Mouse (Mus musculus) left cerebral cortex, postnatal 10 days (tissue): ENCODE measurements around the gene Olfr221. TPM values are rescaled to one million over a fixed set of nuclear protein-coding genes. Genes with fewer than 3 reads are reported as not detected.
A peak's percentile ranks its signal among the peaks of the same experiment; 100 is the strongest.

Experiments
- DNase-seq, 2 experiments: peaks; one replicate each; pipeline ENCODE4 v3.0.0; 2021 to 2022; ENCODE audit warnings: low spot score in 2 of 2, mixed read lengths in 1 of 2; ENCODE audit errors: extremely low spot score in 1 of 2
- intact Hi-C: fragments of 180-260 bp; cut with DNase I; formaldehyde crosslinking; loops from one replicate; pipeline ENCODE4 v1.15.1; 2025
- total RNA-seq, 2 experiments: library from RNA; stranded (reverse); gene quantifications; 2 replicates each; pipeline ENCODE4 v1.2.3; 2021

The Olfr221 gene
- total RNA-seq, 2 experiments from 2014 or later, result not detected

GRCm38 (mm10) chr14:52020486-52021137 is 21.6 kb downstream of the Olfr221 start, which contains the start of gene Zfp219:
Gene Zfp219, minus strand, starts transcription at chr14:52020733.
- intact Hi-C loops, result loop anchor here (5.0 kb wide), 2 partner anchors 113 to 138 kb away; partner anchors contain the start of gene Mettl17
- DNase-seq, result peak in 1 of 2 experiments; percentile 84

DNA sequence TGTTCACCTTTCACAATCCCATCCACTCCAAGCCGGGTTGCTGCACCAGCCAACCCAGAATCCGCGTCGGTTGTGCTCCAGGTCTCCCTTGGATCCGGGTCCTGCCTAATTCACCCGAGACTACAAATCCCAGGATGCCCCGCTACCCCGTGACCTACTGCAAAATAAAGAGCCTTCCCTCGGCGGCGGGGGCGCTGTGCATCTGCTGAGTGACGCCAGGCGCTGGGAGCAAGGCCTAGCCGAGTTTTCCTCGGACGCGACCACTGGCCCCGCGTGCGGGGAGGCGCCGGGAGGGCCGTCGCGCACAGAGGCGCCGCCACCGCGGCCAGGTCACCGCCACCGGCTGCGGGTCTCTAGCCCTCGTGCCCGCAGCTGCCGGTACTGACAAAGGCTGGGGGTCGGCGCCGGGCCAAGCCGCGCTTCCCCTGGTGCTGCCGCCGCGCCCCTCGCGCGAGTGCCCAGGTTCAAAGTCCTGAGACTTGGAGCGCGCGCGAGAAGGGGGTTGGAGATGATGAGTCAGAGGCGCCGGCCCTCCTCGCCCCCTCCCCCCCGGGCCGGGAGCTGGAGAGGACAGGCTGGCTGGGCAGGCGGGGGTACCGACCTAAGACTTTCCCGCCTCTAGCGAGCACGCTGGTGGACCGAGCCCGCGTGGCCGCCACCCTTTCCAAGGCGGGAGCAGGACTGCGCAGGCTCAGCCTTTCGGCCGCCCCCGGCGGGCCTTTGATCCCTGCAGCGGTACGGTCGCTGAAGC is 22.5 kb downstream of the Olfr221 start:
- intact Hi-C loops, result loop anchor here (5.0 kb wide), 2 partner anchors 112 to 137 kb away; partner anchors contain the start of gene Mettl17

GRCm38 (mm10) chr14:52019051-52019589 is 23.1 kb downstream of the Olfr221 start:
- no peak for DNase-seq
- intact Hi-C loops, result no loop called here

More for the DNA sequence above, 22.5 kb downstream of the Olfr221 start:
- peak; percentile 98 to 99 for DNase-seq

GRCm38 (mm10) chr14:52018248-52019050 is 23.8 kb downstream of the Olfr221 start:
- intact Hi-C loops, result no loop called here
- DNase-seq, result peak in 1 of 2 experiments; percentile 33

DNA sequence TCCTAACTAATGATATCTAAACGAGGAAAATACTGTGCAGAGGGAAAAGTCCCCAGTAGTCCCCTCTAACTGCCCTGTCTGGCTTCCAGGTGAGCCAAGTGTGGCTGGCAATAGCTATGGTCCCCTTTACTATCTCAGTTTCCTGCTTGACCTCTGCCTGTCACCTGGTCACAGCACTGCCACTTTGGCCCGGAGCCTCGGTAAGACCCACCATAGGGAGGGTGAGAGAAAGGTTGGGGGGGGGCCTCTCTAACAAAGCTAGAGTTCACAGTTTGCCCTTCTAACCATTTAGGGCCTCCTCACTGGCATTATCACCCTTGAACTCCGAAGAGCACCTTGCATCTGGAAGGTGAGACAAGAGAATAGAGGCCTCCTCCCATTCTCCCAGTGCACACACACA is 24.6 kb downstream of the Olfr221 start:
- intact Hi-C loops, result no loop called here

DNA sequence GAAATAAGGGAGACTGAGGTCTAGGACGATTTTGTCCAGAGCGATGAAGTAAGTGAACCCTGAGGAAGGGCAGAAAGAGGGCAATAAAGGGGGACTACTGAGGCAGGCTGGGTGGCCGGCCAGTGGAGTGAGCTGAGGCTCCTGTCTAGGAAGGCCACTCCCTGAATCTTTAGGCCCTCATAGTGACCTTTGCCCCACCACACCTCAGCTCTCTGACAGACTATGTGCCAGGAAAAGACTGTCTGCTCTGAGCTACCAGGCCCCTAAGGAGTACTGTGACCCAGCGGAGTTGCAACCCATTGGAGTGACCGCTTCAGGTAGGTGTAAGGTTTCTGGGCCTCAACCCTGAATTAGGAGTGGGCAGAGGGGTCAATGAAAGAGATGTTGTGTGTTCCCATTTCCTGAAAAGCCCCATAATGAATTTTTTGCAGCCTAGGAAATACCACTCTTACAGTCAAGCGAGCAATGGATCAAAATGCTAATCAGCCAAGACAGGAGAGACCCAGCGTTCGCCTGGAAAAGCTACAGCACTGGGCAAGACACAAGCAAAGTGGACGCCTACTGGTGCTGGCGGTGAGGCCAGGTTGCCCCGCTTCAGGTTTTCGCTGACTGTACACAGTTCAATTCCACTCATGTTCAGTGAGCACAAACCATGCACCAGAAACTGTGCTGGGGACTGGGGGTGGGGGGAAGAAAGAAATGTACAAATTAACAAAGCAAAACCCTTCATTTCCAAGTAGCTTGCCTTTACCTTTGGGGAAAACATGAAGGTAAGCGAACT is 25.4 kb downstream of the Olfr221 start:
- intact Hi-C loops, result no loop called here
- DNase-seq, result no peak

More for the DNA sequence above, 24.6 kb downstream of the Olfr221 start:
- DNase-seq, result no peak

DNA sequence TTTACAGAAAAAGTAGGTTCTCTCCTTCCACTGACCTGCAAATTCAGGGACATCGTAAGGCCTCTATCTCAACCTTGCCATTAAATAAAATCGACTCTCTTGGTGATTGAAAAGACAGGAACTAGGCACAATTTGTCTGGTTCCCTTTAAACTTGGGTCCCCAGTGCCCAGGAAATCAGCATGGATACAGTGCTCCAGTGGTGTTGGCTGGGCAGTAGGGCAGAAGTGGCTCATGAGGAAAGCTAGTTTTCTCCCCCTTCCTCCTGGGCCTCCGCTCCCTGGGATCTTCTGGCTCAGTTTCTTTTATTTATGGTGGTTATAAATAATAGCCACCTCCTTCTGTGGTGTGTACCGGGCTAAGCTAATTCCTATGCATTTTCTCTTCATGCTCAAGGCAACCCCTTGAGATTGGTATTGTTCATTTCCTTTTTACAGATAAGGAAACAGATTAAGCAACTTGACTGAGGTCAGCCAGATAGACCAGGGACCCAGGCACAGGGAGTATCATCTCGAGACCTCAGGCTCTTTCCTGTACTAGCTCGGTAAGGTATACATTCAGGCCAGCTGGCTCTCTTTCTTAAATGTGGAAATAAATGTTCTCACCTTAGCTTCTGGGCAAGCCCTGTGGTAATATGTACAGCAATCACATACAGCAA is 26.7 kb downstream of the Olfr221 start, which contains the start of gene Tmem253:
Gene Tmem253, plus strand, starts transcription at position 214 of the 656 bp plus-strand sequence.
- intact Hi-C loops, result no loop called here

GRCm38 (mm10) chr14:52014761-52015311 is 27.4 kb downstream of the Olfr221 start:
- DNase-seq, result peak in 1 of 2 experiments; percentile 74
- intact Hi-C loops, result no loop called here

More for the DNA sequence above, 26.7 kb downstream of the Olfr221 start, which contains the start of gene Tmem253:
- DNase-seq, result no peak

- intact Hi-C loops, result no loop called here
- DNase-seq, result no peak
These were observed 27.9 kb downstream of the Olfr221 start for GRCm38 (mm10) chr14:52014271-52014760.

DNA sequence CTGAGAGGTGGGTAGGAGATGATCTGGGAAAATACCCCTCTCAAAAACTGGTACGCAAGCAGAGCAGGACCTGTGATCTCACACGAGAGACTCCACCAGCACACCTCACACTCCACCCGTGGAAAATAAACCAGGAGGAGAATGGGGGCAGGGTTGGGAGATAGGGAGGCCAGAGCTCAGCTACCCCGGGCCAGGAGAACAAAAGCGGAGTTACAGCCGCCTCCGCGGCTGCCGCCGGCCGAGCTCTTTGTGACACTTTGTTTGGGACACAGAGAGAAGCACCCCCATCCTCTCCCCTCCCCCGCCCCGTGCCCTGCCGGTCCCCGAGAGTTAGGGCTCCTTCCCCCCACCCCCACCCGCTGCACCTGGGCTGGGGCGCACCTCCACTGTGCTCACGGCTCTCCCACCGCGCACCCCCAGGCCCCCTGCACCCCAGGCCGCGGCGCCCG is 28.5 kb downstream of the Olfr221 start:
- intact Hi-C loops, result no loop called here
- peak in 1 of 2 experiments; percentile 66 for DNase-seq

DNA sequence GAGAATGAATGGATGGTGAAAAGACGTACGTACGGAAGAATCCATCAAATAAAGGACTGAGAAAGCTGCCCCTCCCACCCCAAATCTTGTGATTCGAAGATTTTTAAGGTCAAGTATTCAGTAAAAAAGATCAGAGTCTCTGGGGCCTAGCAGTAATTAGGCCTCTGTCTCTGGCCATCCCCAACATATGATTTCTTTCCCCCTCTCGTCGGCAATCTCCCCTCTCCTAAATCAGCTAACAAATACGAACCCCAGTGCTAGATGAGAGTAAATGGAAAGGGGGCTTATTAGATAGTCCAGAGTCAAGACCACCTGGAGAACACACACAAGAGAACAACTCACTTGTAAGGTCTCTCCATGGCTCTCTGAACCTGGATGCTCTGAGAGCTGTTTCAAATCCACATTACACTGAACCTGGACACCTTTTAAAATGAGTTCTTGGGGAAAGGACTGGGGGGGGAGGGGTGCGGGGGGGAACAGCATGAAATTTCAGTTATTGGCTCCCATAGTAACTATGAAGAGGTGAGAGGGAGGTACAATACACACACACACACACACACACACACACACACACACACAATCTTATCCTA is 29.1 kb downstream of the Olfr221 start:
- DNase-seq, result no peak
- intact Hi-C loops, result no loop called here

DNA sequence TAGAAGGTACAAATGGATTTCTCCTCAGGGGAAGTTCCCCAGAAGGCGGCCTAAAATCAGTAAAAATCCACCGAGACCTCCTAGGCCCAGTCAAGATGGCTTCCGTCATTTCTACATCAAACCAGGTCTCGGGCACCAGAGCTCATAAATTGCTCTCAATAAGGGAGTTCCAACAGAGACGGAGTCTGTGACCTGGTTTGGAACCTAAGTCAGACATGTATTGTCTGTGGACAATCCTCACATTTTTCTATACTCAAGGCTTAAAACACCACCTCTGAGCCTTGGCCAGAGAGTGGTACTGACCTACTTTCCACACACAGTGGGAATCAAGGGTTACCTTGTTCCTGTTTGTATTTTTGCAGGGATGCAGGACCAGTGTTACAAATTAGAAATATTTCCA is 29.7 kb downstream of the Olfr221 start:
- intact Hi-C loops, result no loop called here
- no peak for DNase-seq

DNA sequence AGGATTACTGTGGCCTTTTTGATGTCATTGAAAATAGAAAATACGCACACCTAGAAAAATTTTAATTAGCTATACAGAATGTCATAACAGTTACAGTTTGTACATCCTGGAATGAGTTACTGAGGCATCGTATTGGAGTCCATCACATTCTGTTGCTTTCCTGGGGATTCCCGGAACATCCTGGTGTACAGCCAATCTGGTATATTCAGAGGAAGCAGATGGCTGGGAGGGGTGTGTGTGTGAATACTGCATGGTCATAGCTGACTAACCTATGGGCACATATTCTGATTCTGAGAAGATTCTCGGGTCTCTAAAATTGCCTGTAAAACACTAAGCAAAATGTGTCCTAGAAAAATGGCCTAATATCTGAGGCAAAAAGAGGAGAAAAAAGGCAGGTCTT is 30.2 kb downstream of the Olfr221 start:
- intact Hi-C loops, result no loop called here
- peak; percentile 39 to 69 for DNase-seq

- intact Hi-C loops, result no loop called here
- DNase-seq, result no peak
These were observed 30.6 kb downstream of the Olfr221 start for GRCm38 (mm10) chr14:52011683-52012082.

- DNase-seq, result peak; percentile 80
- intact Hi-C loops, result no loop called here
These were observed 31.7 kb downstream of the Olfr221 start for GRCm38 (mm10) chr14:52010446-52011111.

GRCm38 (mm10) chr14:52009841-52010240 is 32.4 kb downstream of the Olfr221 start:
- no peak for DNase-seq
- intact Hi-C loops, result no loop called here
